Mouse (Mus musculus): ENCODE data around the gene Olfr1272. TPM values are rescaled to one million over a fixed set of nuclear protein-coding genes. Genes with fewer than 3 reads are reported as not detected.
"Not testable (repeated sequence)": the region's sequence is repeated elsewhere in the genome, so short reads cannot be mapped to it uniquely, and the experiment has no call there.

Olfr1272 gene
- total RNA-seq (2021) (not detected), polyA plus RNA-seq (2012; rRNA removed) (not detected in 2 replicates)
- long read RNA-seq = 0 reads

- DNase-seq = no peak
These were observed at the start of gene Olfr1272 for GRCm38 (mm10) chr2:90292741-90293140. TSS of gene Olfr1272 (minus strand) at chr2:90292841.

- DNase-seq = not testable (repeated sequence)
These were observed 29.3 kb upstream of the Olfr1272 start, which contains the start of gene Gm13769 for GRCm38 (mm10) chr2:90321900-90322299. TSS of gene Gm13769 (plus strand) at chr2:90322200.

- no peak for DNase-seq
These were observed 21.7 kb downstream of the Olfr1272 start, which contains the start of gene Olfr1271 for GRCm38 (mm10) chr2:90270932-90271331. TSS of gene Olfr1271 (minus strand) at chr2:90271032.

- DNase-seq = no peak
These were observed 35.1 kb downstream of the Olfr1272 start, which contains the start of gene Olfr142 for GRCm38 (mm10) chr2:90257492-90257891. TSS of gene Olfr142 (minus strand) at chr2:90257592.

Other genes starting within 250 kb of the Olfr1272 start
- not detected for gene Olfr140, start 229.2 kb downstream of the Olfr1272 start, total RNA-seq (2021)
- not detected in 2 replicates for gene Olfr140, start 229.2 kb downstream of the Olfr1272 start, polyA plus RNA-seq (2012; rRNA removed)
- not detected for gene Olfr1269, start 171.4 kb downstream of the Olfr1272 start, total RNA-seq (2021)
- gene Olfr1269, start 171.4 kb downstream of the Olfr1272 start, polyA plus RNA-seq (2012; rRNA removed) = not detected in 2 replicates
- gene Olfr32, start 150.5 kb downstream of the Olfr1272 start, total RNA-seq (2021) = not detected
- not detected in 2 replicates for gene Olfr32, start 150.5 kb downstream of the Olfr1272 start, polyA plus RNA-seq (2012; rRNA removed)
- not detected for gene Olfr1270, start 139.8 kb downstream of the Olfr1272 start, total RNA-seq (2021)
- not detected in 2 replicates for gene Olfr1270, start 139.8 kb downstream of the Olfr1272 start, polyA plus RNA-seq (2012; rRNA removed)
- gene Olfr1506, start 68.3 kb downstream of the Olfr1272 start, total RNA-seq (2021) = not detected
- gene Olfr1506, start 68.3 kb downstream of the Olfr1272 start, polyA plus RNA-seq (2012; rRNA removed) = not detected in 2 replicates
- not detected for gene Olfr142, start 35.2 kb downstream of the Olfr1272 start, total RNA-seq (2021)
- not detected in 2 replicates for gene Olfr142, start 35.2 kb downstream of the Olfr1272 start, polyA plus RNA-seq (2012; rRNA removed)
- gene Olfr1271, start 21.8 kb downstream of the Olfr1272 start, total RNA-seq (2021) = not detected
- not detected in 2 replicates for gene Olfr1271, start 21.8 kb downstream of the Olfr1272 start, polyA plus RNA-seq (2012; rRNA removed)
- under 1 TPM in 1 of 2 experiments, not detected in 1; 0.12 TPM for gene Gm13769, start 29.4 kb upstream of the Olfr1272 start, total RNA-seq (2021)
- gene Gm13769, start 29.4 kb upstream of the Olfr1272 start, polyA plus RNA-seq (2012; rRNA removed) = not detected in 2 replicates
- not detected for gene Olfr1274-ps, start 105.8 kb upstream of the Olfr1272 start, total RNA-seq (2021)
- not detected in 2 replicates for gene Olfr1274-ps, start 105.8 kb upstream of the Olfr1272 start, polyA plus RNA-seq (2012; rRNA removed)

Measured in adrenal gland, adult 2 months (tissue).